Mouse (Mus musculus) cerebellum, adult 2 months (tissue): ENCODE results near the gene Cfap161.

Experiments
- CTCF ChIP-seq: fragments of 200-500 bp; IDR thresholded peaks from 2 replicates; pipeline ENCODE4 v1.5.1; 2011; ENCODE audit warnings: low read depth, mild to moderate bottlenecking, control low read depth, low read length, moderate library complexity, borderline replicate concordance; ENCODE audit not compliant: insufficient read depth
- POLR2A ChIP-seq: fragments of 200-500 bp; IDR thresholded peaks from 2 replicates; pipeline ENCODE4 v1.6.1; 2011; ENCODE audit warnings: low read length, control low read depth, borderline replicate concordance; ENCODE audit not compliant: insufficient read depth

- TF ChIP-seq CTCF (no peak), POLR2A (no peak)
Measured at GRCm38 (mm10) chr7:83748405-83748804, 46.3 kb downstream of the Cfap161 start.
